Mouse (Mus musculus): Measurements from ENCODE around the gene Egfr. TPM values are rescaled to one million over a fixed set of nuclear protein-coding genes. Genes with fewer than 3 reads are reported as not detected.

Gene Egfr
- polyA plus RNA-seq, 1 experiment from 2014 or later = 21.8 TPM

DNA sequence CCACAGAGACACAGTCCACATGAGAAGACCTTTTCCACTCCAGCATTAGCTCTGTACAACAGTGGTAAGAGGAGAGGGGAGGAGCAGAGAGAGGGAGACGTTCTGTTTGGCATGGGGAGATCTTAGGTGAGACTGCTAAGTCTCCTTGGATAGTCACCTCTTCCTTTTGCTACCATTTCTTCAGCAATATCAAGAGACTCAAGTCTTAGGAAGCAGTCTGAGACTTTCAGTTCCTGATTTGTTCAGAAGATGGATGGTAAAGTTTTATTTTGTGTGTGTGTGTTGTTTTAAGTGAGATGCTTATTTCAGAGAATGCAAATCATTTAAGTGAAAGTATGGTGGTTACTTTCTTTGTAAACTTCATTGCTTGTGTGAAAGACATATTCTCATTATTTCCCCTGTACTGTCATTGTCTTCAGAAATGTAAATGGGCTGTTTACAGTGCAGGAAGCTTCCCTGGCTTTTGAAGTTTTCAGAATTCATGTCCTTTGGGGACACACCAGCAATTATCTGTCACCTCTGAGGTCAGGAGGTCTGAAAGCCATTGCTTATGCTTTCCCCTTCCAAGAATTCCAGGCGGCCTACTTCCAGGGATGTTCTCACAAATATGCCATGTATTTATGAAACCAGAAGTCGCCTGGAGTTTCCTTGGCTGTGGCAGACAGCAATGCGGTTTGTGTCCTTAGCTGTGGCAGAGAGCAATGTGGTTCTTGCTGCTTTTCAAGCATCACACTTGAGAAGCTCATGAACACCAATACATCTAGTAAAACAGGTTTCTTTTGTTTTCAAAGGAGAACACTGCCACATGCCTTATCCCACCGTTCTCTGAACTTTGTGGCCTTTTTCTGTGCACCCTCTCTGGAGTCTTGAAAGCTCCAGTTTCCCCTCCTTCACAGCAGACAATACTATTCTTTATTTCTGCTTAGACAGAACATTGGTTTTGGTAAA is 40.9 kb downstream of the Egfr start:
- peak overlapping the region; percentile 3; the same call in 1 of the 2 replicates for H3K27ac ChIP-seq (ENCODE audit: low read length)
- H3K4me3 ChIP-seq (ENCODE audit: low read depth, low read length) = no peak overlapping the region
- no peaks in the 10 kb centered on the region for H3K9me3 ChIP-seq (ENCODE audit: control insufficient read depth, low read depth, low read length)
- H3K4me1 ChIP-seq (ENCODE audit: control insufficient read depth, insufficient read depth, low read length) = peaks cover 22% of the 10 kb centered on the region; the same call in 1 of the 2 replicates
- WGBS = 43% methylated on average over 5 of the region's 5 CpGs
- no peak for ATAC-seq (ENCODE audit: insufficient number of reproducible peaks, insufficient read depth, low FRiP score, low read depth)
- H3K36me3 ChIP-seq (ENCODE audit: control insufficient read depth, insufficient read depth, low read length) = no peaks in the 10 kb centered on the region
- no peak overlapping the region for H3K4me2 ChIP-seq (replicated peaks; ENCODE audit: low read depth, low read length)
- no peaks in the 10 kb centered on the region for H3K27me3 ChIP-seq (ENCODE audit: control insufficient read depth, insufficient read depth, low read length)
- no peak overlapping the region for H3K9ac ChIP-seq (replicated peaks; ENCODE audit: low read depth, low read length)

- H3K4me1 ChIP-seq (ENCODE audit: control insufficient read depth, insufficient read depth, low read length) = peaks cover 24% of the 10 kb centered on the region; the same call in 1 of the 2 replicates
- no peak overlapping the region for H3K27ac ChIP-seq (ENCODE audit: low read length)
- no peak overlapping the region for H3K9ac ChIP-seq (replicated peaks; ENCODE audit: low read depth, low read length)
- H3K9me3 ChIP-seq (ENCODE audit: control insufficient read depth, low read depth, low read length) = no peaks in the 10 kb centered on the region
- no peak for ATAC-seq (ENCODE audit: insufficient number of reproducible peaks, insufficient read depth, low FRiP score, low read depth)
- no peak overlapping the region for H3K4me3 ChIP-seq (ENCODE audit: low read depth, low read length)
- H3K4me2 ChIP-seq (replicated peaks; ENCODE audit: low read depth, low read length) = no peak overlapping the region
- no peaks in the 10 kb centered on the region for H3K27me3 ChIP-seq (ENCODE audit: control insufficient read depth, insufficient read depth, low read length)
- no peaks in the 10 kb centered on the region for H3K36me3 ChIP-seq (ENCODE audit: control insufficient read depth, insufficient read depth, low read length)
Measured at GRCm38 (mm10) chr11:16795012-16795411, 43.0 kb downstream of the Egfr start.

- H3K9ac ChIP-seq (replicated peaks; ENCODE audit: low read depth, low read length) = no peak overlapping the region
- H3K27ac ChIP-seq (ENCODE audit: low read length) = no peak overlapping the region
- whole genome bisulfite sequencing = 75% methylated on average over 6 of the region's 6 CpGs
- H3K4me3 ChIP-seq (ENCODE audit: low read depth, low read length) = no peak overlapping the region
- H3K27me3 ChIP-seq (ENCODE audit: control insufficient read depth, insufficient read depth, low read length) = no peaks in the 10 kb centered on the region
- H3K9me3 ChIP-seq (ENCODE audit: control insufficient read depth, low read depth, low read length) = no peaks in the 10 kb centered on the region
- no peak overlapping the region for H3K4me2 ChIP-seq (replicated peaks; ENCODE audit: low read depth, low read length)
- no peak for ATAC-seq (ENCODE audit: insufficient number of reproducible peaks, insufficient read depth, low FRiP score, low read depth)
- no peaks in the 10 kb centered on the region for H3K36me3 ChIP-seq (ENCODE audit: control insufficient read depth, insufficient read depth, low read length)
- H3K4me1 ChIP-seq (ENCODE audit: control insufficient read depth, insufficient read depth, low read length) = peaks cover 29% of the 10 kb centered on the region; the same call in 1 of the 2 replicates
Measured at GRCm38 (mm10) chr11:16795513-16795912, 43.5 kb downstream of the Egfr start.

DNA sequence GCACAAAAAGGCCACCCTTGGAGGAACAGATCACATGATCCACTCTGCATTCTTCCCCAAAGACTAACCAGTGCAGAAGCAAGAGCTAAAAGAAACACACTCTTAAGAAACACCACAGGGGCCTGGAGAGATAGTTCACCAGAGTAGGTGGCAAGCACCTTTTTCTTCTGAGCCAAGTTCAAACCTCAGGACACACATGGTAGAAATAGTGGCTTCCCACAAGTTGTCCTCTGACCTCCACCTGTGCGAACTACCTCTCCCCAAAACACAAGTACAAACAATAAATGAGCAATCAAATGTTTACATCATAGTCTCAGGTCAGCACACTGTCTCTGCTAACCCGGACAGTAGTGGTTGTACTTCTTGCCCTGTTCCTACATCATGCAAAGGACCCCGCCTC is 45.5 kb downstream of the Egfr start:
- H3K9me3 ChIP-seq (ENCODE audit: control insufficient read depth, low read depth, low read length) = no peaks in the 10 kb centered on the region
- H3K4me2 ChIP-seq (replicated peaks; ENCODE audit: low read depth, low read length) = no peak overlapping the region
- no peak overlapping the region for H3K9ac ChIP-seq (replicated peaks; ENCODE audit: low read depth, low read length)
- H3K4me3 ChIP-seq (ENCODE audit: low read depth, low read length) = no peak overlapping the region
- no peak overlapping the region for H3K27ac ChIP-seq (ENCODE audit: low read length)
- WGBS = 81% methylated on average over 3 of the region's 3 CpGs
- no peak for ATAC-seq (ENCODE audit: insufficient number of reproducible peaks, insufficient read depth, low FRiP score, low read depth)
- peaks cover 33% of the 10 kb centered on the region for H3K4me1 ChIP-seq (ENCODE audit: control insufficient read depth, insufficient read depth, low read length)
- no peaks in the 10 kb centered on the region for H3K36me3 ChIP-seq (ENCODE audit: control insufficient read depth, insufficient read depth, low read length)
- no peaks in the 10 kb centered on the region for H3K27me3 ChIP-seq (ENCODE audit: control insufficient read depth, insufficient read depth, low read length)

DNA sequence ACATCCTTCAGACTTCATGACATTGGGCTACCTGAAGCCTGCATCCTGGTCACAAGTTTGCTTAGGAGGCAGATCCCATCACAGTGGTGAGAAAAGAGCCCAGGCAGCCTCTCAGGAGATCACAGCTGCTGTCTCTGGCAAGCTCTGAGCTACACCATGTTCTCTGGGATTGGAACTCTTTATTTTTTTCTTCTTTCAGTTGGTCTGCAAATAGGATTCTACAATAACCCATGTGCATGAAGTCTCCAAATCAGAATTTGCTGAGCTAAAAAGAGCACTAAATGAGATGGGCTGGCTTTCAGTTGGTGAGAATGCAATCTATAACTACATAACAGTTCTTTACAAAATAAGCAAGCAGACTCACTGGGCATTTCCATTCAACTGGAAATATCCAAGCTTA is 46.1 kb downstream of the Egfr start:
- Histone ChIP-seq H3K4me2 (replicated peaks; ENCODE audit: low read depth, low read length) (no peak overlapping the region), H3K27ac (ENCODE audit: low read length) (no peak overlapping the region), H3K4me3 (ENCODE audit: low read depth, low read length) (no peak overlapping the region), H3K9ac (replicated peaks; ENCODE audit: low read depth, low read length) (no peak overlapping the region), H3K36me3 (ENCODE audit: control insufficient read depth, insufficient read depth, low read length) (no peaks in the 10 kb centered on the region), H3K4me1 (ENCODE audit: control insufficient read depth, insufficient read depth, low read length) (peaks cover 32% of the 10 kb centered on the region), H3K9me3 (ENCODE audit: control insufficient read depth, low read depth, low read length) (no peaks in the 10 kb centered on the region), H3K27me3 (ENCODE audit: control insufficient read depth, insufficient read depth, low read length) (no peaks in the 10 kb centered on the region)
- no peak for ATAC-seq (ENCODE audit: insufficient number of reproducible peaks, insufficient read depth, low FRiP score, low read depth)

- H3K27ac ChIP-seq (ENCODE audit: low read length) = no peak overlapping the region; the same call in 1 of the 2 replicates
- no peak overlapping the region for H3K9ac ChIP-seq (replicated peaks; ENCODE audit: low read depth, low read length)
- no peak overlapping the region for H3K4me2 ChIP-seq (replicated peaks; ENCODE audit: low read depth, low read length)
- H3K9me3 ChIP-seq (ENCODE audit: control insufficient read depth, low read depth, low read length) = no peaks in the 10 kb centered on the region
- no peaks in the 10 kb centered on the region for H3K27me3 ChIP-seq (ENCODE audit: control insufficient read depth, insufficient read depth, low read length)
- H3K36me3 ChIP-seq (ENCODE audit: control insufficient read depth, insufficient read depth, low read length) = no peaks in the 10 kb centered on the region
- H3K4me3 ChIP-seq (ENCODE audit: low read depth, low read length) = no peak overlapping the region
- 60% methylated on average over 6 of the region's 6 CpGs for whole genome bisulfite sequencing
- H3K4me1 ChIP-seq (ENCODE audit: control insufficient read depth, insufficient read depth, low read length) = peaks cover 18% of the 10 kb centered on the region
- ATAC-seq (ENCODE audit: insufficient number of reproducible peaks, insufficient read depth, low FRiP score, low read depth) = peak; percentile 93
Measured at GRCm38 (mm10) chr11:16800507-16800906, 48.5 kb downstream of the Egfr start.

DNA sequence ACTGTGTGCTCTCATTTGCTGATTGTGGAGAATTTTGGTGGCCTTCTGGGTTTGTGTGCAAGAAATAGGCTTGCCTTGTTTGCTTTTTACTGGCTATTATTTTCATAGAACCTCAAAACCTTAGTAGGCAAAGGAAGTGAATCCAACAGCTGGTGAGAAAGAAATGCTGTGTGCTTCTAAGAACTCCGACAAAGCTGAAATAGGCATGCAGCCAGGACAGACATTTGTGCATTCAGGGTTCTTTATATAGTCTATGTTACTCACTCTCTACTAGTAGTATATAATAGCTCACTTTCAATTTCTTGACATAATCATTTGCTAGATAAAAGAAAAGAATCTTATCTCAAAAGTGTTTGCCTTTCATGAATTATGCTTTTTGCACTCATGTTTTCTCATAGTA is 50.7 kb downstream of the Egfr start:
- Histone ChIP-seq H3K4me1 (ENCODE audit: control insufficient read depth, insufficient read depth, low read length) (peaks cover 13% of the 10 kb centered on the region), H3K4me3 (ENCODE audit: low read depth, low read length) (no peak overlapping the region), H3K4me2 (replicated peaks; ENCODE audit: low read depth, low read length) (no peak overlapping the region), H3K27me3 (ENCODE audit: control insufficient read depth, insufficient read depth, low read length) (no peaks in the 10 kb centered on the region), H3K9ac (replicated peaks; ENCODE audit: low read depth, low read length) (no peak overlapping the region), H3K36me3 (ENCODE audit: control insufficient read depth, insufficient read depth, low read length) (no peaks in the 10 kb centered on the region), H3K27ac (ENCODE audit: low read length) (no peak overlapping the region), H3K9me3 (ENCODE audit: control insufficient read depth, low read depth, low read length) (no peaks in the 10 kb centered on the region)
- no peak for ATAC-seq (ENCODE audit: insufficient number of reproducible peaks, insufficient read depth, low FRiP score, low read depth)
- WGBS = 18% methylated on average over 1 of the region's 1 CpGs

DNA sequence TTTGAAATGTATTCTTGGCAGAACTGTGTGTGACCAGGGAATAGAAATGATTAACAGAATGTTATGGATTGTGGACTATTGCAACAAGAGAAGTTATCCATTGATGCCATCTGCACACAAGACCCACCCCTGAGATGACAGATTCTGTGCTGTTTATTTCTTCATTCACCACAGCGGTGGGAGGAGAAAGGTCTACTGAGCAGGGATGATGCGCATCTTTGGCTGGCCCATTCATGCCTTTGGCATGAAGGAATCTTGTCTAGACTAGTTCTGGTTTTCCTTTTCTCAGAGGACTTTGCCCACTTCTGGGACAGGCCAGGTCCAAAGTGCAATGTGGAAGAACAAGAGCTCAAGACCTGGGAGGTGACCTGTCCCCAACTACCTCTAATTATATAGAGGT is 52.0 kb downstream of the Egfr start:
- no peak for ATAC-seq (ENCODE audit: insufficient number of reproducible peaks, insufficient read depth, low FRiP score, low read depth)
- H3K9ac ChIP-seq (replicated peaks; ENCODE audit: low read depth, low read length) = no peak overlapping the region
- no peaks in the 10 kb centered on the region for H3K9me3 ChIP-seq (ENCODE audit: control insufficient read depth, low read depth, low read length)
- H3K4me2 ChIP-seq (replicated peaks; ENCODE audit: low read depth, low read length) = no peak overlapping the region
- no peak overlapping the region for H3K27ac ChIP-seq (ENCODE audit: low read length)
- 90% methylated on average over 2 of the region's 2 CpGs for whole genome bisulfite sequencing
- no peaks in the 10 kb centered on the region for H3K27me3 ChIP-seq (ENCODE audit: control insufficient read depth, insufficient read depth, low read length)
- H3K36me3 ChIP-seq (ENCODE audit: control insufficient read depth, insufficient read depth, low read length) = no peaks in the 10 kb centered on the region
- no peak overlapping the region for H3K4me3 ChIP-seq (ENCODE audit: low read depth, low read length)
- peaks cover 14% of the 10 kb centered on the region for H3K4me1 ChIP-seq (ENCODE audit: control insufficient read depth, insufficient read depth, low read length)
